Mouse (Mus musculus) lung, postnatal 4 days (tissue): Measurements from ENCODE around the gene Ccdc110.

Experiments used
- DNase-seq, 2 experiments: peaks; one replicate each; pipeline ENCODE4 v3.0.0; 2021

The Ccdc110 gene

GRCm38 (mm10) chr8:45986665-45987064, 52.2 kb downstream of the Ccdc110 start:
- DNase-seq, result peak in 1 of 2 experiments; percentile 25

- DNase-seq, result no peak
Observed at GRCm38 (mm10) chr8:45988189-45988588, 53.8 kb downstream of the Ccdc110 start.

GRCm38 (mm10) chr8:45990631-45991310, 56.4 kb downstream of the Ccdc110 start:
- DNase-seq, result no peak
